Comparison of ENCODE assay signal across 16 mouse cellular contexts in the genomic region with DNA sequence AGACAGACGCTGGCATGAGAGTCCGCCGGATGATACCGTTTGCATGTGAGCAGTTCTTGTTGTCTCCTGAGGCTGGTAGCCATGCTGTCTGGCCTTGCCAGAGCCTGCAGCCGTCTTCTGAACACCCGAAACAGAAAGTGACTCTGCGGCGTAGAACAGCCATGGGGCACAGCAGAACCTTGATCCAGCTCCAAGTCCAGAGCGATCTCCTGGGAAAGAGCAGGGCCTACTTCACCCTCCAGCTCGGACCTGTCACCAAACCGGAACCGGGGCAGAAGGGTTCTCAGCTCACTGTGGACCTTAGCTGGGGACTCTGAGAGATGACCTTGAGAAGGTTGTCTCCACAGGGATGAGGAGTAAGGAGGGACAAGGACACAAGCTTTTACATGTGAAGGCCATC. TPM values are rescaled to one million over a fixed set of nuclear protein-coding genes. Genes with fewer than 3 reads are reported as not detected.
"Had no signal": no experiment of that assay in that cellular context is flagged by ENCODE, and none has a peak within 500 bp of the region (broad histone marks: within the 10 kb centered on the region; RNA-seq: fewer than 3 reads in every experiment).

No protein-coding gene starts in this region.

- DNase-seq: gastrocnemius, postnatal 14 days; gastrocnemius, postnatal 36 days; heart, adult 11 months; heart, adult 2 months; heart, postnatal 14 days; heart, postnatal 36 days; kidney, adult 11 months; kidney, adult 2 months; kidney, adult 9 months; kidney, postnatal 14 days; kidney, postnatal 36 days; layer of hippocampus, adult 9-11 months; layer of hippocampus, postnatal 36 days; left cerebral cortex, postnatal 4 days had no signal

RNA-seq across cellular contexts. Expression of a gene that starts 43.3 kb away (rescaled TPM):
- total RNA-seq: gastrocnemius, adult 18-20 months; gastrocnemius, adult 8-10 months had no signal
